Mouse (Mus musculus) lung, adult 10 weeks (tissue): ENCODE results near the gene Rxra. TPM values are rescaled to one million over a fixed set of nuclear protein-coding genes. Genes with fewer than 3 reads are reported as not detected.

Experiments used
- polyA plus RNA-seq: library from polyadenylated mRNA; stranded (reverse); fragments of 350-450 nt; fragmentation: Illumina TruSeq; extraction: RNeasy Lipid Tissue Mini Kit (QIAGEN cat#74804); gene quantifications from one replicate; pipeline ENCODE4 v1.2.3, GENCODE M21; 2014; ENCODE audit warnings: low read depth, low replicate concordance; ENCODE audit not compliant: insufficient read depth

The Rxra gene
- 20.8 TPM for polyA plus RNA-seq

GRCm38 (mm10) chr2:27676106-27676477, at the start of gene Rxra:
Rxra (plus strand) TSS chr2:27676440.

Other genes with a start within 250 kb of the Rxra start
- 12.2 TPM for gene Vav2, start 249.4 kb upstream of the Rxra start, polyA plus RNA-seq
- 2.7 TPM for gene Brd3os, start 234.1 kb upstream of the Rxra start, polyA plus RNA-seq
- gene Brd3, start 168.8 kb upstream of the Rxra start, polyA plus RNA-seq = 8.6 TPM
- gene Wdr5, start 161.3 kb upstream of the Rxra start, polyA plus RNA-seq = 18.7 TPM
- gene Col5a1, start 210.0 kb downstream of the Rxra start, polyA plus RNA-seq = 7.2 TPM